Mouse (Mus musculus) hindbrain, embryonic 14.5 days (tissue): ENCODE measurements at regions not wholly inside any gene's neighbourhood (a gene's known extent, or its start where the extent isn't known, plus 50 kb on each side); places are given as distances from the start of the nearest gene placed in this dataset.

Source experiments
- ATAC-seq: fragments of 200-750 bp; cut with Nextera tagmentation; 2 replicates; pipeline ENCODE4 v1.8.0; 2017; ENCODE audit warnings: moderate number of reproducible peaks, mild to moderate bottlenecking, moderate TSS enrichment, moderate library complexity; ENCODE audit not compliant: low FRiP score
- DNase-seq: peaks from one replicate; pipeline ENCODE4 v3.0.0-alpha.2; 2015; ENCODE audit warnings: low spot score
- H3K27ac ChIP-seq: fragments of 300-500 bp; sonication (generic); 2 replicates; pipeline ENCODE4 v1.5.1; 2014; ENCODE audit warnings: mild to moderate bottlenecking, moderate library complexity
- H3K27me3 ChIP-seq: fragments of 300-500 bp; sonication (generic); 2 replicates; pipeline ENCODE4 v1.6.1; 2014; ENCODE audit warnings: mild to moderate bottlenecking, low read length, mixed read lengths; ENCODE audit not compliant: control insufficient read depth, insufficient read depth
- H3K36me3 ChIP-seq: fragments of 300-500 bp; sonication (generic); replicated peaks from 2 replicates; pipeline ENCODE4 v1.6.1; 2014; ENCODE audit not compliant: control insufficient read depth, insufficient read depth
- H3K4me1 ChIP-seq: fragments of 300-500 bp; sonication (generic); replicated peaks from 2 replicates; pipeline ENCODE4 v1.6.1; 2014; ENCODE audit warnings: antibody characterized with exemption, low read length, mixed read lengths; ENCODE audit not compliant: control insufficient read depth, insufficient read depth
- H3K4me2 ChIP-seq: fragments of 300-500 bp; sonication (generic); replicated peaks from 2 replicates; pipeline ENCODE4 v1.6.1; 2014; ENCODE audit warnings: mild to moderate bottlenecking, moderate library complexity
- H3K4me3 ChIP-seq: fragments of 300-500 bp; sonication (generic); replicated peaks from 2 replicates; pipeline ENCODE4 v1.5.1; 2014; ENCODE audit warnings: mild to moderate bottlenecking, low read length
- H3K9ac ChIP-seq: fragments of 300-500 bp; sonication (generic); 2 replicates; pipeline ENCODE4 v1.6.1; 2014
- H3K9me3 ChIP-seq: fragments of 300-500 bp; sonication (generic); 2 replicates; pipeline ENCODE4 v1.6.1; 2016; ENCODE audit warnings: low read length; ENCODE audit not compliant: control insufficient read depth
- WGBS: fragments of 180-500 bp; shearing (Covaris S2); extraction: QIAGEN DNeasy Blood & Tissue Kit; methylation state at CpG from one replicate; pipeline ENCODE4 v1.1.7; 2014; 5-methylcytosine and 5-hydroxymethylcytosine counted together

- ATAC-seq: no peak
- WGBS: 60% methylated on average over 3 of the region's 3 CpGs
- no peak overlapping the region for H3K27ac ChIP-seq
- H3K4me3 ChIP-seq: no peak overlapping the region
- no peak overlapping the region for H3K4me2 ChIP-seq
- H3K36me3 ChIP-seq: no peaks in the 10 kb centered on the region
- DNase-seq: no peak
- no peak overlapping the region for H3K9ac ChIP-seq
- H3K4me1 ChIP-seq: no peaks in the 10 kb centered on the region
- no peaks in the 10 kb centered on the region for H3K9me3 ChIP-seq
- no peaks in the 10 kb centered on the region for H3K27me3 ChIP-seq
Observed at GRCm38 (mm10) chr4:69327606-69328005, 373.4 kb upstream of the Brinp1 start.
